Mouse (Mus musculus) lung, adult 2 months (tissue): Measurements from ENCODE around the gene Rtn1.

Experiments used
- CTCF ChIP-seq: fragments of 200-500 bp; IDR thresholded peaks from 2 replicates; pipeline ENCODE4 v1.5.1; 2011; ENCODE audit warnings: mild to moderate bottlenecking, low read length, control low read depth; ENCODE audit not compliant: insufficient read depth
- POLR2A ChIP-seq: fragments of 200-500 bp; IDR thresholded peaks from 2 replicates; pipeline ENCODE4 v1.6.1; 2011; ENCODE audit warnings: low read depth, mild to moderate bottlenecking, control low read depth, low read length, borderline replicate concordance; ENCODE audit errors: extremely low read depth

- TF ChIP-seq CTCF: no peak
- TF ChIP-seq POLR2A: no peak
Measured at GRCm38 (mm10) chr12:72422681-72423080, 13.8 kb upstream of the Rtn1 start.
